Comparison of ENCODE assay signal across 29 mouse cellular contexts in genomic region chr8:127586681-127587080, GRCm38 (mm10).
A peak's percentile ranks its signal among the peaks of the same experiment; 100 is the strongest.
DNase-seq lines count a peak whose midpoint lies in the region; ATAC-seq lines count a peak whose summit lies in the region.
"Had no signal": no experiment of that assay in that cellular context is flagged by ENCODE, and none has a peak within 500 bp of the region (broad histone marks: within the 10 kb centered on the region; RNA-seq: fewer than 3 reads in every experiment).

No protein-coding gene starts in this region.

- no peaks in the 10 kb centered on the region for H3K27me3 ChIP-seq in heart, embryonic 12.5 days (replicated peaks)
- no peaks in the 10 kb centered on the region for H3K27me3 ChIP-seq in limb, embryonic 10.5 days (ENCODE audit: low read depth, poor library complexity, severe bottlenecking)
- H3K27me3 ChIP-seq in liver, embryonic 12.5 days (replicated peaks): no peaks in the 10 kb centered on the region
- H3K27me3 ChIP-seq: embryonic facial prominence, embryonic 12.5 days; midbrain, embryonic 13.5 days; stomach, embryonic 15.5 days had no signal

- no peak overlapping the region for H3K4me3 ChIP-seq in heart, embryonic 12.5 days
- H3K4me3 ChIP-seq in limb, embryonic 10.5 days: no peak overlapping the region
- no peak overlapping the region for H3K4me3 ChIP-seq in liver, embryonic 12.5 days
- H3K4me3 ChIP-seq: embryonic facial prominence, embryonic 12.5 days; megakaryocyte, embryonic 14.5 days; midbrain, embryonic 13.5 days; stomach, embryonic 15.5 days had no signal

- no peak overlapping the region for H3K4me2 ChIP-seq in heart, embryonic 12.5 days
- H3K4me2 ChIP-seq in liver, embryonic 12.5 days: no peak overlapping the region
- H3K4me2 ChIP-seq: embryonic facial prominence, embryonic 12.5 days; heart, embryonic 11.5 days; liver, embryonic 11.5 days; midbrain, embryonic 13.5 days; stomach, embryonic 15.5 days had no signal

- intact Hi-C loops in heart, postnatal 14 days (cut with DNase I): loop anchor here (5.0 to 10.0 kb wide), 3 partner anchors 254 to 908 kb away; no protein-coding TSS in a partner anchor

- peak overlapping the region; percentile 25; the same call in 1 of the 2 replicates for H3K27ac ChIP-seq in heart, embryonic 12.5 days (ENCODE audit: poor library complexity, severe bottlenecking)
- peak overlapping the region; percentile 81 for H3K27ac ChIP-seq in limb, embryonic 10.5 days
- no peak overlapping the region for H3K27ac ChIP-seq in liver, embryonic 12.5 days
- H3K27ac ChIP-seq: embryonic facial prominence, embryonic 12.5 days; kidney, postnatal 0 days; midbrain, embryonic 13.5 days; stomach, embryonic 15.5 days had no signal

- no peaks in the 10 kb centered on the region for H3K9me3 ChIP-seq in heart, embryonic 12.5 days (replicated peaks)
- no peaks in the 10 kb centered on the region for H3K9me3 ChIP-seq in limb, embryonic 10.5 days (replicated peaks)
- no peaks in the 10 kb centered on the region for H3K9me3 ChIP-seq in liver, embryonic 12.5 days (replicated peaks)
- H3K9me3 ChIP-seq: embryonic facial prominence, embryonic 12.5 days; megakaryocyte, embryonic 14.5 days; midbrain, embryonic 13.5 days; stomach, embryonic 15.5 days had no signal

- ATAC-seq in heart, embryonic 12.5 days (ENCODE audit: insufficient number of reproducible peaks, low FRiP score): no peak
- no peak for ATAC-seq in frontal cortex, adult (ENCODE audit: low TSS enrichment)
- no peak for ATAC-seq in liver, embryonic 12.5 days
- ATAC-seq: activated CD4-positive, CD25-positive, alpha-beta regulatory T cell, adult 4 months; forebrain, embryonic 14.5 days; hindbrain, embryonic 16.5 days; intestine, embryonic 16.5 days; liver, postnatal 0 days; midbrain, embryonic 13.5 days had no signal

- 35% methylated on average over 5 of the region's 5 CpGs for WGBS in heart, embryonic 12.5 days
- WGBS in limb, embryonic 10.5 days: 34% methylated on average over 5 of the region's 5 CpGs
- 53% methylated on average over 5 of the region's 5 CpGs for WGBS in liver, embryonic 12.5 days (ENCODE audit: insufficient replicate concordance)

- no peak for DNase-seq in heart, postnatal 14 days
- peak; percentile 33 for DNase-seq in MN1 (ENCODE audit: low spot score)
- DNase-seq in embryo, embryonic 11 days: peak; percentile 53
- DNase-seq in limb, embryonic 10.5 days (ENCODE audit: low spot score): peak; percentile 59
- DNase-seq in frontal cortex, postnatal 25 days (ENCODE audit: low spot score in 2 of 2): no peak
- DNase-seq: adrenal gland, adult 2 months; cerebellum, adult 8-10 months; cerebellum, postnatal 36 days; gastrocnemius, postnatal 14 days; kidney, adult 8-10 months; layer of hippocampus, postnatal 36 days; left cerebral cortex, postnatal 4 days; liver, postnatal 0 days; lung, postnatal 4 days; right cerebral cortex, postnatal 14 days had no signal

- no peak overlapping the region for H3K9ac ChIP-seq in heart, embryonic 12.5 days
- no peak overlapping the region for H3K9ac ChIP-seq in liver, embryonic 12.5 days
- H3K9ac ChIP-seq: embryonic facial prominence, embryonic 12.5 days; liver, postnatal 0 days; midbrain, embryonic 13.5 days; stomach, embryonic 15.5 days had no signal

- H3K36me3 ChIP-seq in heart, embryonic 12.5 days: no peaks in the 10 kb centered on the region
- H3K36me3 ChIP-seq in limb, embryonic 10.5 days: no peaks in the 10 kb centered on the region
- H3K36me3 ChIP-seq in liver, embryonic 12.5 days: no peaks in the 10 kb centered on the region
- H3K36me3 ChIP-seq: embryonic facial prominence, embryonic 12.5 days; midbrain, embryonic 13.5 days; stomach, embryonic 15.5 days had no signal

- H3K4me1 ChIP-seq in heart, embryonic 12.5 days (replicated peaks): peaks cover 22% of the 10 kb centered on the region
- peaks cover 52% of the 10 kb centered on the region for H3K4me1 ChIP-seq in limb, embryonic 10.5 days
- H3K4me1 ChIP-seq in liver, embryonic 12.5 days: no peaks in the 10 kb centered on the region
- H3K4me1 ChIP-seq: stomach, embryonic 15.5 days had no signal

Comparison
In these comparisons a context has a peak if more than half of its experiments do, and no peak if none do; other contexts are left out.
1. DNase-seq: peak in MN1 (single experiment), embryo, embryonic 11 days (single experiment) and limb, embryonic 10.5 days (single experiment); none in heart, postnatal 14 days (0 of 2) and frontal cortex, postnatal 25 days (0 of 2).